Mouse (Mus musculus) spleen, adult 2 months (tissue): ENCODE data around the gene Havcr1. TPM values are rescaled to one million over a fixed set of nuclear protein-coding genes. Genes with fewer than 3 reads are reported as not detected.
A peak's percentile ranks its signal among the peaks of the same experiment; 100 is the strongest.
"Not testable (repeated sequence)": the region's sequence is repeated elsewhere in the genome, so short reads cannot be mapped to it uniquely, and the experiment has no call there.

ENCODE experiments used
- DNase-seq, 2 experiments: peaks; one replicate each; pipeline versions ENCODE4 v3.0.0 to v3.0.0-alpha.2; 2012 to 2021; ENCODE audit warnings: low spot score in 2 of 2, low read depth in 1 of 2
- H3K27ac ChIP-seq: fragments of 200-500 bp; 2 replicates; pipeline ENCODE4 v1.5.1; 2012; ENCODE audit warnings: low read length, inconsistent platforms; ENCODE audit not compliant: insufficient read depth
- H3K27me3 ChIP-seq: fragments of 200-500 bp; 2 replicates; pipeline ENCODE4 v1.6.1; 2012; ENCODE audit warnings: mild to moderate bottlenecking, moderate library complexity, low read length, inconsistent platforms; ENCODE audit not compliant: control insufficient read depth, insufficient read depth
- H3K36me3 ChIP-seq: fragments of 200-500 bp; 2 replicates; pipeline ENCODE4 v1.6.1; 2012; ENCODE audit warnings: mild to moderate bottlenecking, low read length, inconsistent platforms; ENCODE audit not compliant: control insufficient read depth, insufficient read depth
- H3K4me1 ChIP-seq: fragments of 200-500 bp; 2 replicates; pipeline ENCODE4 v1.6.1; 2011; ENCODE audit warnings: inconsistent platforms; ENCODE audit not compliant: control insufficient read depth, insufficient read depth, insufficient read length
- H3K4me3 ChIP-seq: fragments of 200-500 bp; 2 replicates; pipeline ENCODE4 v1.5.1; 2011; ENCODE audit warnings: mild to moderate bottlenecking, inconsistent platforms; ENCODE audit not compliant: insufficient read depth, insufficient read length; ENCODE audit errors: extremely low read depth
- CTCF ChIP-seq: fragments of 200-500 bp; IDR thresholded peaks from 2 replicates; pipeline ENCODE4 v1.5.1; 2011; ENCODE audit warnings: mild to moderate bottlenecking, inconsistent platforms; ENCODE audit not compliant: insufficient read depth, insufficient read length, insufficient replicate concordance; ENCODE audit errors: extremely low read depth
- POLR2A ChIP-seq: fragments of 200-500 bp; IDR thresholded peaks from 2 replicates; pipeline ENCODE4 v1.6.1; 2011; ENCODE audit warnings: low read depth, low read length, inconsistent platforms
- WGBS: fragments of 180-500 bp; shearing (Covaris S2); methylation state at CpG from one replicate; pipeline ENCODE4 v1.1.7; 2018; 5-methylcytosine and 5-hydroxymethylcytosine counted together
- polyA plus RNA-seq: library from polyadenylated mRNA; depleted of rRNA; stranded (reverse); fragments of >200 nt; gene quantifications from 2 replicates; pipeline ENCODE4 v1.2.3, GENCODE M21; 2012; rRNA removed

Havcr1 gene
- 1.6 and 1.9 TPM in 2 replicates for polyA plus RNA-seq

- not testable (repeated sequence) for H3K27ac ChIP-seq, H3K4me1 ChIP-seq, H3K27me3 ChIP-seq, H3K4me3 ChIP-seq, DNase-seq, H3K36me3 ChIP-seq
- 95% methylated on average over 1 of the region's 1 CpGs for WGBS
Measured at GRCm38 (mm10) chr11:46735076-46735475, at the start of gene Havcr1. Havcr1 (plus strand) TSS chr11:46735080.

GRCm38 (mm10) chr11:46690136-46690535, 44.7 kb upstream of the Havcr1 start:
- no peak for DNase-seq
- 92% methylated on average over 2 of the region's 2 CpGs for WGBS
- no peak overlapping the region for H3K4me3 ChIP-seq
- H3K36me3 ChIP-seq, result no peaks in the 10 kb centered on the region
- H3K27ac ChIP-seq, result no peak overlapping the region
- no peak for TF ChIP-seq CTCF
- no peak for TF ChIP-seq POLR2A
- no peaks in the 10 kb centered on the region for H3K4me1 ChIP-seq
- H3K27me3 ChIP-seq, result no peaks in the 10 kb centered on the region; the same call in 1 of the 2 replicates

- WGBS, result 76% methylated on average over 2 of the region's 2 CpGs
- not testable (repeated sequence) for H3K27ac ChIP-seq, H3K4me1 ChIP-seq, DNase-seq, H3K36me3 ChIP-seq, H3K4me3 ChIP-seq, H3K27me3 ChIP-seq
Measured at GRCm38 (mm10) chr11:46695849-46696248, 39.0 kb upstream of the Havcr1 start.

GRCm38 (mm10) chr11:46697433-46698277, 37.2 kb upstream of the Havcr1 start:
- Histone ChIP-seq H3K27ac (no peak overlapping the region), H3K36me3 (no peaks in the 10 kb centered on the region), H3K27me3 (no peaks in the 10 kb centered on the region), H3K4me1 (peaks cover 2% of the 10 kb centered on the region; the same call in 1 of the 2 replicates), H3K4me3 (no peak overlapping the region)
- 68% methylated on average over 5 of the region's 5 CpGs for WGBS
- DNase-seq, result no peak
- TF ChIP-seq POLR2A, result no peak
- TF ChIP-seq CTCF, result no peak

GRCm38 (mm10) chr11:46698278-46698655, 36.6 kb upstream of the Havcr1 start:
- no peak for TF ChIP-seq POLR2A
- TF ChIP-seq CTCF, result no peak
- H3K27ac ChIP-seq, result no peak overlapping the region
- DNase-seq, result no peak
- peaks cover 2% of the 10 kb centered on the region; the same call in 1 of the 2 replicates for H3K4me1 ChIP-seq
- WGBS, result 67% methylated on average over 6 of the region's 6 CpGs
- H3K4me3 ChIP-seq, result no peak overlapping the region
- no peaks in the 10 kb centered on the region for H3K27me3 ChIP-seq
- no peaks in the 10 kb centered on the region for H3K36me3 ChIP-seq

- Histone ChIP-seq H3K27me3 (no peaks in the 10 kb centered on the region), H3K4me1 (peaks cover 2% of the 10 kb centered on the region; the same call in 1 of the 2 replicates), H3K4me3 (no peak overlapping the region), H3K27ac (no peak overlapping the region), H3K36me3 (no peaks in the 10 kb centered on the region)
- 47% methylated on average over 5 of the region's 5 CpGs for WGBS
- DNase-seq, result peak; percentile 5 to 9
- TF ChIP-seq CTCF (no peak), POLR2A (no peak)
Measured at GRCm38 (mm10) chr11:46698830-46699229, 36.0 kb upstream of the Havcr1 start.

GRCm38 (mm10) chr11:46706664-46707356, 28.1 kb upstream of the Havcr1 start, which contains the start of gene Timd2:
Timd2 (minus strand) TSS chr11:46707061.
- no peak for DNase-seq
- no peak for TF ChIP-seq POLR2A
- H3K27ac ChIP-seq, result no peak within 1 kb of the TSS

More at GRCm38 (mm10) chr11:46706664-46707356, 28.1 kb upstream of the Havcr1 start, which contains the start of gene Timd2:
- Histone ChIP-seq H3K4me1 (no peaks in the 10 kb centered on the region), H3K36me3 (no peaks in the 10 kb centered on the region), H3K4me3 (no peak within 1 kb of the TSS), H3K27me3 (no peaks in the 10 kb centered on the region)
- WGBS, result 58% methylated on average over 6 of the region's 6 CpGs
